Mouse (Mus musculus) testis, postnatal 10 days (tissue): Measurements from ENCODE around the gene Tfap2a.

Experiments
- DNase-seq: peaks from one replicate; pipeline ENCODE4 v3.0.0; 2021; ENCODE audit warnings: low spot score

Gene Tfap2a

GRCm38 (mm10) chr13:40738196-40738880 is at the start of gene Tfap2a:
Gene Tfap2a, minus strand, starts transcription at chr13:40738376.
- DNase-seq: no peak

- no peak for DNase-seq
Measured at GRCm38 (mm10) chr13:40784202-40784771, 46.1 kb upstream of the Tfap2a start.

GRCm38 (mm10) chr13:40757995-40758394 is 19.8 kb upstream of the Tfap2a start:
- no peak for DNase-seq

- no peak for DNase-seq
Measured at GRCm38 (mm10) chr13:40756356-40756755, 18.2 kb upstream of the Tfap2a start.

- no peak for DNase-seq
Measured at GRCm38 (mm10) chr13:40754091-40754490, 15.9 kb upstream of the Tfap2a start.

GRCm38 (mm10) chr13:40751889-40752288 is 13.7 kb upstream of the Tfap2a start:
- DNase-seq: no peak

- DNase-seq: no peak
Measured at GRCm38 (mm10) chr13:40749603-40749905, 11.4 kb upstream of the Tfap2a start.

GRCm38 (mm10) chr13:40748785-40749602 is 10.8 kb upstream of the Tfap2a start:
- DNase-seq: no peak

GRCm38 (mm10) chr13:40744111-40744805 is 6.1 kb upstream of the Tfap2a start:
- DNase-seq: no peak

GRCm38 (mm10) chr13:40743221-40743620 is 5.0 kb upstream of the Tfap2a start:
- no peak for DNase-seq

- no peak for DNase-seq
Measured at GRCm38 (mm10) chr13:40741841-40742550, 3.8 kb upstream of the Tfap2a start.

GRCm38 (mm10) chr13:40741436-40741835 is 3.3 kb upstream of the Tfap2a start:
- no peak for DNase-seq

GRCm38 (mm10) chr13:40740727-40741360 is 2.7 kb upstream of the Tfap2a start:
- no peak for DNase-seq

- no peak for DNase-seq
Measured at GRCm38 (mm10) chr13:40739901-40740300, 1.7 kb upstream of the Tfap2a start.

GRCm38 (mm10) chr13:40739121-40739650 is 1.0 kb upstream of the Tfap2a start:
- DNase-seq: no peak

- no peak for DNase-seq
Measured at GRCm38 (mm10) chr13:40737761-40738160, 415 bp downstream of the Tfap2a start.

GRCm38 (mm10) chr13:40737099-40737498 is 1.1 kb downstream of the Tfap2a start:
- DNase-seq: no peak

- DNase-seq: no peak
Measured at GRCm38 (mm10) chr13:40736107-40736780, 1.9 kb downstream of the Tfap2a start.

- no peak for DNase-seq
Measured at GRCm38 (mm10) chr13:40735416-40736106, 2.6 kb downstream of the Tfap2a start.
